Mouse (Mus musculus): ENCODE measurements at regions not wholly inside any gene's neighbourhood (a gene's known extent, or its start where the extent isn't known, plus 50 kb on each side); places are given as distances from the start of the nearest gene placed in this dataset.

GRCm38 (mm10) chr5:112110306-112110969 is 141.9 kb downstream of the Cryba4 start:
- DNase-seq = no peak

GRCm38 (mm10) chr5:112120766-112121165 is 131.6 kb downstream of the Cryba4 start:
- no peak for DNase-seq

DNA sequence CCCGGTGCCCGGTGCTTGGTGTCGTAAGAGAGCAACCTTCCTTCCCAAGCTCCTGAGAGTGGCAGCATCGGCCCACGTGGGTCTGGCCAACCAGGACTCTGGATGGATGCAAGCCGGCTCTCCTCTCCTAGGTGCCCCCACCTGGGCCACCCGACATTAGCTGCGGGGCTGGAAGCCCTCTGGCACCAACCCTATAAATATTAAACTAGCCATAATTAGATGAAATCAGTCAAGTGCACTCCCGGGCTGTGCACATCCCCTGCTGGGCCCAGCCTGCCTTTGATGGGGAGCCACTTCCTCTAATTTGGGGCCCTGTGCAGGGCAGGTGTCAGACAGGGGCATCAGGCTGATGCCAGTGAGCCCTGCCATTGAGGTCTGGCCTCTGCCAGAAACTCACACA is 130.8 kb downstream of the Cryba4 start:
- DNase-seq = no peak

- no peak for DNase-seq
These were observed 129.7 kb downstream of the Cryba4 start for GRCm38 (mm10) chr5:112122581-112122980.

DNA sequence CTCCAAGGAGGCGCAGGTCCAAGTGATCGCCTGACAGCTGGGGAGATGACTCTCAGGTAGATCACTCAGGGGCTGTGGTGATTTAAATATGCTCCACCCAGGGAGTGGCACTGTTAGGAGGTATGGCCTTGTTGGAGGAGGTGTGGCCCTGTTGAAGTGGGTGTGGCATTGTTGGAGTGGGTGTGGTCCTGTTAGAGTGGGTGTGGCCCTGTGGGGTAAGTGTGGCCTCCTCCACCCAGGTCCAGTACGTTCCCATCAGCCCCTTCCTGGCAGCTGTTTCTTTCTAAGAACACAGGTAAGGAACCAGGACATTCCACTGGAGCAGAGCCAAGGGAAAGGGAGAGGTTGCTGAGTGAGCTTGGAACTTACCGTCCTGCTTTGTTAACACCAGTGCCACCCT is 125.1 kb downstream of the Cryba4 start:
- DNase-seq = peak; percentile 2

GRCm38 (mm10) chr5:112132746-112133145 is 119.6 kb downstream of the Cryba4 start:
- DNase-seq = no peak

GRCm38 (mm10) chr5:112133688-112134573 is 118.4 kb downstream of the Cryba4 start:
- no peak for DNase-seq

- DNase-seq = no peak
These were observed 115.7 kb downstream of the Cryba4 start for GRCm38 (mm10) chr5:112136646-112137045.

DNA sequence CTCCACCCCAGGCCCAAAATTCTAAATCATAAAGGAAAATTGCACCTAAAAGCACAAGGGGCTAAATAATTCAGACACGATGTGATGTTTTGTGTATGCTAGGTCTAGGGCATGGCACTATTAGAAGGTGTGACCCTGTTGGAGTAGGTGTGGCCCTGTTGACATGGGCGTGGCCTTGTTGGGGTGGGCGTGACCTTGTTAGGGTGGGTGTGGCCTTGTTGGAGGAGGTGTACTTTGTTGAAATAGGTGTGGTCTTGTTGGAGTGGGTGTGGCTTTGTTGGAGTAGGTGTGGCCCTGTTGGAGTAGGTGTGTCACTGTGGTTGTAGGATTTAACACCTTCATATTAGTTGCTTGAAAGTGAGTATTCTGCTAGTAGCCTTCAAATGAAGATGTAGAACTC is 114.1 kb downstream of the Cryba4 start:
- DNase-seq = no peak

- no peak for DNase-seq
These were observed 109.6 kb downstream of the Cryba4 start for GRCm38 (mm10) chr5:112142731-112143130.

- DNase-seq = no peak
These were observed 108.2 kb downstream of the Cryba4 start for GRCm38 (mm10) chr5:112143993-112144621.

DNA sequence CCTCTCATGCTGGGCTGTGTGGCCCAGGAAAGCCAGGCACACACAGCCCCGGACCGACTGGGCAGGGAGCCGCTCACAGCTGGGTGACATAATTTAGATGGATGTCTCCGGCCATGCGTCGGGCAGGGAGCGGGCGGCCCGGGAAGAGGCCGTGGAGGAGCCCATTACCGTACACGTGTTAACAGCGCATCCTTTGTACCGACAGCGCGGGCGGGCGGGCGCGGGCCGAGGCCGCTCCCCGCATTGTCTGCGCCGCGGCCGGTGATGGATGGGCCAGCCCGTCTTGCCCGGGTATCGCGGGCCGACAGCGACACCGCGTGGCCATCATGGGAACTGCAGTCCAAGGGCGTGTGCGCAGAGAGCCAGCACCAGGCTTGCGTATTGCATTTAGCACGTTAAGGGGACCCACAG is 98.6 kb downstream of the Cryba4 start:
- DNase-seq = peak; percentile 87

GRCm38 (mm10) chr5:112154650-112155049 is 97.7 kb downstream of the Cryba4 start:
- DNase-seq = no peak

GRCm38 (mm10) chr5:112155051-112155450 is 97.3 kb downstream of the Cryba4 start:
- DNase-seq = no peak

DNA sequence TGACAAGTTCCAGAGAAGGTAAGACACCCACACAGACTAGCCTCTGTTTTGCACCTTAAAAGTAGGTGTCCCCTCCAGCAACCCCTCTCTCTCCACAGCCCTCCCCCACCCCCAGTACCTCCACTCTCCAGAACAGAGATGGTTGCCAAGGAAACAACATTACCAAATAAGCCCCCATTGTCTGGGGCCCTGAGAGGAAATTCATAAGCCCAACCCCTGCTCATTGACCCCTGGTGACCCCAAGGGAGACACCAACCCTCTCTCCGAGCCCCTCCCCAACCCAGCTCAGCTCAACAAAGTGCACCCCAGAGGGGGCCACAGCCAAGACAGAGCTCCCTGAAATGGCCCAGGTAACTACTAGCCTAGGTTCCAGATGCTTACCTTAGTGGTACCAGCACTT is 96.3 kb downstream of the Cryba4 start:
- DNase-seq = no peak

GRCm38 (mm10) chr5:112166410-112167175 is 85.7 kb downstream of the Cryba4 start:
- DNase-seq = no peak

GRCm38 (mm10) chr5:112167790-112168189 is 84.5 kb downstream of the Cryba4 start:
- no peak for DNase-seq

DNA sequence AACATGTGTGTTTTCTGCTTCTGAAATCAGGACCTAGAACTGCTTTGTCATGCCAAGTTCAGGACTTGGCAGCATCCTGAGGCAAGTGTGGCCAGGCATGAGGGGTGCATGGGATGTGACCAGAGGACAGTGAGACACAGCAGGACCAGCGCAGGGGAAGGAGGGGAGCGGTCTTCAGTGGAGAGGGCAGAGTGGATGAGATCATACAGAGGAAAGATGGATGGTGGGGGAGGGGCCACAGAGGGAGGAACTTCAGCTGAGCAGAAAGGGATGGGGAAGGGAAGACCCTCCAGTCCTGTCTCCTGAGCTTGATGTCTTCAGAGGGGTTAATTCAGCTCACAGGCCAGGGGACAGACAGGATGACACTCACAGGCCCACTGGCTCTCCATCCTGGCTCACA is 81.0 kb downstream of the Cryba4 start:
- DNase-seq = no peak

DNA sequence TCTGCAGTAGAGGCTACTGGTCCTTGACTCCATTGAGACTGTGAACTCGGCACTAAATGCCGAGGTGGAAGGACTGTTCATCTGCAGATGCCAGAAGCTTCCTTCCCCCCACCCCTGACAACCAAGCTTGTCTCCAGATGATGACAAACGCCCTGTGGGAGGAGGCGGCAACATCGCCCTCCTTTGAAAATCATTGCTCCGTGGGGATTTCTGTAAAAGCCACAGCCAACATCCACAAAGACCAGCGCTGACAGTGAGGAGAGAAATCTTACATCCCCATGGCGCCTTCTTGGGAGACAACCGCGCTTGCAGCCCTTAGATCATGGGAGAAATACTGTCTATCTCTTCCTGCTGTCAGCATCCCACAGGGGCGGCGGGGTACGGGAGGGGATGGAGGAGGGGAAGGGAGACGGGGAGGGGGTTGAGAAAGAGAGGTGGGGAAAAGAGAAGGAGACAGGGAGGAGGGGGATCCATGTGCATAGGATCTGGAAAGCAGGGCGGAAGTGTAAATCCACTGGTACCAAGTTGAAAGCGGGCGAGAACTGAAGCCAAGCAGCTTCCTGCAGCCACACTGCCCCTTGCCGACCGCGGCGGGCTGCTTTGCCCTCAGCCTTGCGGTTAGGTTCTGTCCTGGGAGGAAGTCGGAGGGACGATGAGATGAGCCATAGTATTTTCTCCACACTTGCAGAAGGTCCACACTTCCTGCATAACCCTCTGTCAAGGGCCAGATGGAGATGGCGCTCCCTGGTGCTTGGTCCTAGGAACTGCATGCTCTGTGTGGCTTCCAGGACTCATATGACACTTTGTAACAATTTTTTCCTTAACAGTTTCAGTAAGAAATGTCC is 72.9 kb downstream of the Cryba4 start:
- DNase-seq = peak; percentile 28

DNA sequence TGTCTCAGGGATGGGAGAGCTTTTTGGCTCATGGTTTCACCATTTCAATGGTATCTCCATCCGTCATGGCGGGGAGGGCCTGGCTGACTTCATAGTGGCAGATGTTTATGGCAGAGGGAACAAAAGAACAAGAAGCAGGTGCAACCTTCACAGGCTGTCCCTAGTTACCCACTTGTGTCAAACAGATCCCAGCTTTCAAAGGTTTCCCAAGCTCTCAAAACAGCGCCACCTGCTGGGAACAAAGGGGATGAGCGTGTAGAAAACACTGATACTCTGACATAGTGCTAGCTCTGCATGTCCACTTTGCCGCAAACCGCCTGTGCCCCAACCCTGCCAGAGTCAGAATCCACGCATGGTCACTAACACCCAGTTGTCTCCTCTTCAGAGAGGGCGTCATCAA is 69.5 kb downstream of the Cryba4 start:
- peak; percentile 12 for DNase-seq

- DNase-seq = no peak
These were observed 56.7 kb downstream of the Cryba4 start for GRCm38 (mm10) chr5:112195667-112196066.
